Mouse (Mus musculus) ES-Bruce4 (cell line): Measurements from ENCODE around the gene Npw. TPM values are rescaled to one million over a fixed set of nuclear protein-coding genes. Genes with fewer than 3 reads are reported as not detected.
A peak's percentile ranks its signal among the peaks of the same experiment; 100 is the strongest.

Source experiments
- H3K27ac ChIP-seq: 2 replicates; pipeline ENCODE4 v1.5.1; 2012; ENCODE audit warnings: low read length, inconsistent platforms; ENCODE audit not compliant: insufficient read depth
- H3K27me3 ChIP-seq: 2 replicates; pipeline ENCODE4 v1.6.1; 2012; ENCODE audit warnings: mild to moderate bottlenecking, low read length, inconsistent platforms; ENCODE audit not compliant: control insufficient read depth, poor library complexity, insufficient read depth, severe bottlenecking
- H3K36me3 ChIP-seq: 2 replicates; pipeline ENCODE4 v1.6.1; 2012; ENCODE audit warnings: inconsistent platforms, mild to moderate bottlenecking, low read length, moderate library complexity; ENCODE audit not compliant: control insufficient read depth, poor library complexity, insufficient read depth, severe bottlenecking
- H3K4me1 ChIP-seq: one replicate; pipeline ENCODE4 v1.8.1; 2011; ENCODE audit warnings: low read length; ENCODE audit not compliant: control insufficient read depth, insufficient read depth
- H3K4me3 ChIP-seq: 2 replicates; pipeline ENCODE4 v1.5.1; 2011; ENCODE audit warnings: low read depth, mild to moderate bottlenecking, low read length
- H3K9ac ChIP-seq: 2 replicates; pipeline ENCODE4 v1.6.1; 2012; ENCODE audit warnings: low read depth, mild to moderate bottlenecking, inconsistent platforms; ENCODE audit not compliant: poor library complexity, severe bottlenecking
- H3K9me3 ChIP-seq: replicated peaks from 2 replicates; pipeline ENCODE4 v1.6.1; 2012; ENCODE audit warnings: mild to moderate bottlenecking, low read length, inconsistent platforms; ENCODE audit not compliant: control insufficient read depth, poor library complexity, insufficient read depth, severe bottlenecking
- CTCF ChIP-seq: IDR thresholded peaks from one replicate; pipeline ENCODE4 v1.8.1; 2011; ENCODE audit warnings: low read depth, low read length
- EP300 ChIP-seq: IDR thresholded peaks from 2 replicates; pipeline ENCODE4 v1.6.1; 2011; ENCODE audit warnings: low read depth, low read length; ENCODE audit not compliant: insufficient read depth
- POLR2A ChIP-seq: IDR thresholded peaks from one replicate; pipeline ENCODE4 v1.8.1; 2011; ENCODE audit warnings: low read length; ENCODE audit not compliant: insufficient read depth
- polyA plus RNA-seq: library from polyadenylated mRNA; stranded (reverse); fragments of >200 nt; gene quantifications from 2 replicates; pipeline ENCODE4 v1.2.4, GENCODE M21; 2011; ENCODE audit warnings: low read depth; ENCODE audit not compliant: missing spikeins, insufficient read depth, insufficient read length

Gene Npw
- polyA plus RNA-seq, 1 experiment, result 1.6 TPM

DNA sequence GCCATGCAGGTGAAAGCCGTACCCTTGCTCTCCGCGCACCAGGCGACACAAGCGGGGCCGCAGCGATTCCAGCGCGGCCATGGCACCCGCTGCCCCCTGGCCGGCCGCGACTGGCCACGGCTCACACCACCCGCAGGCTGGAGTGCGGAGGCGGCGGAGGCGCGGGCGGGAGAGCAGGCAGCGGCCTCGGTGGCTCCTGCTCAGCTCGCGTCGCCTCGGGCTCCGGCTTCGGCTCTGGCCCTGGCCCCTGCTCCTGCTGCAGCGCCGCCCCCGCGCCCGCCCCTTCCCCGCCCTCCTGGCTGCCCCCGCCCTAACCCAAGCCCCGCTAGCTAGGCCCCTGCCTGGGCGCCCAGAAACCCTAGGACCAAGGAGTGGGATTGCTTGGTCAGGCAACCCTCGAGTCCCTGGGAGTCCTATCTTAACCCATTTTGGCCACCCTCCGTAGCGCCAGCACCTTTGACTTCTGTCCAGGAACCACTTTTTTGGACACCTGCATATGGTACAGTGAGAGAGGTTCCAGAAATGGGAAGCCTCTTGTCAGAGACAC lies 8.1 kb downstream of the Npw start, which contains the start of gene Slc9a3r2:
Slc9a3r2 (minus strand) TSS at position 258 of the 547 bp plus-strand sequence.
- no peaks in the 10 kb centered on the region for H3K36me3 ChIP-seq
- TF ChIP-seq CTCF (no peak), POLR2A (no peak), EP300 (no peak)
- no peaks in the 10 kb centered on the region for H3K27me3 ChIP-seq
- H3K4me3 ChIP-seq, result peak within 1 kb of the TSS; percentile 68
- no peaks in the 10 kb centered on the region for H3K9me3 ChIP-seq
- H3K27ac ChIP-seq, result no peak within 1 kb of the TSS
- H3K9ac ChIP-seq, result peak within 1 kb of the TSS; percentile 83
- peaks cover 7% of the 10 kb centered on the region for H3K4me1 ChIP-seq

DNA sequence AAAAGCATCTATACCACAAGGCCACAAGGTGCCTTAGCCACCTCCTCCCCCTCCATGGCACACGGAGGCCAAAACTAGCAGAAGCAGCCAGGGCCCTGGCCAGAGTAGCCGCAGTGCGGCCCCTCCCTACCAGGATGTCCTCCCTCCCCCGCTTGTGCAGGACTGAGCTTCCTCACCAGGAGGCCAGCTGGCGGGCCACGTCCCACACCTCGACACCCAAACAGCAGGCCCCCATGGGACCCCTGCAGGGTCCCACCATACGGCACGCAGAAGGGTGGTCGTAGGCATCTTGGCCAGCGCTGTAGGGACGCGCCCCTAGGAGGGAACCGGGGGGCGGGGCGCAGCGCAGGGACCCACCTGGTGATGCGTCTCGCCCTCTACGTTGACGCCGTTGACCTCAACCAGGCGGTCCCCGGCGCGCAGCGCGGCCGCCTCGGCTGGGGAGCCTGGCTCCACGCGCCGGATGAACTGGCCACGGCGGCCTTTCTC lies 8.6 kb downstream of the Npw start:
- H3K4me1 ChIP-seq, result peaks cover 8% of the 10 kb centered on the region

DNA sequence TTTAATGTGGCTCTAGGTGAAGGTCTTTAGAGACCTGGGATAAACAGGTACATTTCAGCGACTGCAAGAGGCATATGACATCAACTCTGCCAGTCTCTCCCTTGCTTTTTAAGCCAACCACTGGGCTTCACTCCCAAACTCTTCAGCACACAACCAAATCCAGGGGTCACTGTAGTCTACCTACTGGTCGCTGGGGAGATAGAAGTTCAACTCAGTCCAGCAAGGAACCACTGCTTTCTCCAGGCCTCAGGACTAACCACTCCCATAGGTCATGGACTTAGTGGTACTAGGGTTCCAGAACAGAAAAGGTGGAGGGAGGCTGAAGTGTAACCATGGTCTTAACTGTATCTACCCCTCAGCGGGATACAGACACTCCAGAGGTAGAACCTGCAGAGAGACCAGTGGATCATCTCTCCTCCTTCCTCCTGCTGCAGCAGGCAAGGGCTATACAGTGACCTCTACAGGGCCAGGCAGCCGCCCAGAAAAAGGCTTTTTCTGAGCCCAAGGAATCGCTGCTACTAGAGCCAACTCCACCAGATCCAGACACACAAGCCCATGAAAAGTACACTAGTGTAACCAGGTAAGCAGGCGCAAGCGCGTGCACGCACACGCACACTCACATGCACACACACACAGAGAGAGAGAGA lies 9.4 kb downstream of the Npw start:
- no peak overlapping the region; the same call in 1 of the 2 replicates for H3K4me3 ChIP-seq
- peaks cover 10% of the 10 kb centered on the region for H3K4me1 ChIP-seq
- no peak overlapping the region for H3K9ac ChIP-seq
- H3K9me3 ChIP-seq, result no peaks in the 10 kb centered on the region
- TF ChIP-seq POLR2A, result no peak
- no peak overlapping the region for H3K27ac ChIP-seq
- H3K36me3 ChIP-seq, result no peaks in the 10 kb centered on the region
- no peaks in the 10 kb centered on the region for H3K27me3 ChIP-seq

More for the DNA sequence above, 8.6 kb downstream of the Npw start:
- H3K4me3 ChIP-seq, result peak overlapping the region; percentile 68
- H3K9ac ChIP-seq, result peak overlapping the region; percentile 83
- no peaks in the 10 kb centered on the region for H3K9me3 ChIP-seq
- no peaks in the 10 kb centered on the region for H3K36me3 ChIP-seq
- H3K27ac ChIP-seq, result no peak overlapping the region
- no peak for TF ChIP-seq EP300
- no peak for TF ChIP-seq CTCF
- H3K27me3 ChIP-seq, result no peaks in the 10 kb centered on the region

DNA sequence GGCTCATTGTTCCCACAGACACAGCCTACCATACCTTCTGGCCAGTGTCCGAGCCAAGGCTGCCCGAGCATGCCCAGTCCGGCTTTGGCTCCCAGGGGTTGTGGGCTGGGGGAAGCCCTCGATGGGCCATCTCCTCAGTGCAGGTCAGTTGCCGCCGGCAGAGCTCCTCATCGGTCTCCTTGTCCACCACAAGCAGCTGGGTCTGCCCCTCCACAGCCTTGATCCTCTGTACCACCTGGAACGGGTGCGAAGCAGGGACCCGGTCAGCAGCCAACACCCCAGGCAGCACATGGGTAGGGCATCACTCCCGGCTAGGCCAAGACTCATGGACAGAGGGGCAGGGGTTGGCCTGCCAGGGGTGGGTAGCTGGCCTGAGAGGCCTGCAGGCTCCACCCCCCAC lies 10.8 kb downstream of the Npw start:
- Histone ChIP-seq H3K36me3 (no peaks in the 10 kb centered on the region), H3K9ac (no peak overlapping the region), H3K4me3 (no peak overlapping the region), H3K27me3 (no peaks in the 10 kb centered on the region), H3K9me3 (no peaks in the 10 kb centered on the region), H3K27ac (no peak overlapping the region), H3K4me1 (peaks cover 10% of the 10 kb centered on the region)
- TF ChIP-seq EP300 (no peak), POLR2A (no peak), CTCF (no peak)

DNA sequence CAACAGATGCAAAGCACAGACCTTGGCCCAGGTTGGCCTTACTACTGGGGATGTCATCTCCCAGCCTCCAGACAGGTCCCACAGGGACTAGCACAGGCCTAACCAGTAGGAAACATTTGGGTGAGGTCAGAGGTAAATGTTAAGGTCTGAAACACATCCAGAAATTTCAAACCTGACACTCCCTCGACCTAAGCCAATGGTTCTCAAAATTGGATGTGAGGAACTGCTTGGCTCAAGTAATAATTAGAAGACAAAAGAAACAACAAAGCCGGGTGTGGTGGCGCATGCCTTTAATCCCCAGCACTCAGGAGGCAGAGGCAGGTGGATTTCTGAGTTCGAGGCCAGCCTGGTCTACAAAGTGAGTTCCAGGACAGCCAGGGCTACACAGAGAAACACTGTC lies 11.9 kb downstream of the Npw start:
- H3K9me3 ChIP-seq, result no peaks in the 10 kb centered on the region
- no peaks in the 10 kb centered on the region for H3K36me3 ChIP-seq
- H3K27me3 ChIP-seq, result no peaks in the 10 kb centered on the region
- TF ChIP-seq POLR2A (no peak), CTCF (no peak), EP300 (no peak)
- no peak overlapping the region for H3K9ac ChIP-seq
- peak overlapping the region; percentile 12; the same call in 1 of the 2 replicates for H3K27ac ChIP-seq
- peaks cover 10% of the 10 kb centered on the region for H3K4me1 ChIP-seq
- H3K4me3 ChIP-seq, result no peak overlapping the region

DNA sequence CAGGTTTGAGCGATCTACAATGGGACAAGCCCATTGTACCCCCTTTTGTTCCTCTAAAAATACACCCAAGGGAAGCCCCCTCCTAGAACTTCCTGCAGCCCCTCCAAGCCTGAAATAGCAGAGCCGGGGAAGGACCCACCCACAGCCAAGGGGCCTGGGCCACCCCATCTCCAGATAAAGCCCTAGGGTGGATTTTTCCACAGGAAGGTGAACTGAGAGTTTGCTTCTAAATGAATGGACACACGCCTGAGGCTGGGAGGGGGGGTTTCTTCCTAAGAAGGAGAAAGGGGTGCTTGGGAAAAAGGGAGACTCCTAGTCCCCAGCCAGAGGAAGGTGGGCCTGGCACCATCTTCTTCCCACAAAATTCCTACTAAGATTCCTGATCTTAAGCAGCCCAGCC lies 12.3 kb downstream of the Npw start:
- H3K27me3 ChIP-seq, result no peaks in the 10 kb centered on the region
- no peak for TF ChIP-seq CTCF
- no peak for TF ChIP-seq POLR2A
- no peak for TF ChIP-seq EP300
- peaks cover 10% of the 10 kb centered on the region for H3K4me1 ChIP-seq
- H3K9ac ChIP-seq, result no peak overlapping the region
- no peaks in the 10 kb centered on the region for H3K9me3 ChIP-seq
- H3K36me3 ChIP-seq, result no peaks in the 10 kb centered on the region
- no peak overlapping the region for H3K4me3 ChIP-seq
- H3K27ac ChIP-seq, result peak overlapping the region; percentile 12; the same call in 1 of the 2 replicates
